Mouse (Mus musculus) liver, embryonic 16.5 days (tissue): ENCODE results near the gene Tdp1. TPM values are rescaled to one million over a fixed set of nuclear protein-coding genes. Genes with fewer than 3 reads are reported as not detected.
"Not testable (repeated sequence)": the region's sequence is repeated elsewhere in the genome, so short reads cannot be mapped to it uniquely, and the experiment has no call there.

Experiments used
- ATAC-seq: fragments of 200-750 bp; cut with Nextera tagmentation; 2 replicates; pipeline ENCODE4 v1.8.0; 2017; ENCODE audit warnings: low read depth, mild to moderate bottlenecking, moderate number of reproducible peaks, moderate library complexity
- H3K27ac ChIP-seq: fragments of 300-500 bp; sonication (generic); 2 replicates; pipeline ENCODE4 v1.5.1; 2014; ENCODE audit warnings: mild to moderate bottlenecking, low read length
- H3K27me3 ChIP-seq: fragments of 300-500 bp; sonication (generic); 2 replicates; pipeline ENCODE4 v1.6.1; 2014; ENCODE audit warnings: low read depth, low read length, mixed read lengths; ENCODE audit not compliant: control insufficient read depth, insufficient read depth
- H3K36me3 ChIP-seq: fragments of 300-500 bp; sonication (generic); 2 replicates; pipeline ENCODE4 v1.6.1; 2014; ENCODE audit warnings: mild to moderate bottlenecking; ENCODE audit not compliant: control insufficient read depth, insufficient read depth
- H3K4me1 ChIP-seq: fragments of 300-500 bp; sonication (generic); 2 replicates; pipeline ENCODE4 v1.6.1; 2014; ENCODE audit warnings: low read depth, low read length, mixed read lengths; ENCODE audit not compliant: control insufficient read depth
- H3K4me2 ChIP-seq: fragments of 300-500 bp; sonication (generic); 2 replicates; pipeline ENCODE4 v1.6.1; 2014; ENCODE audit warnings: low read depth, low read length, mixed read lengths
- H3K4me3 ChIP-seq: fragments of 300-500 bp; sonication (generic); 2 replicates; pipeline ENCODE4 v1.5.1; 2014; ENCODE audit warnings: low read depth, mild to moderate bottlenecking, low read length
- H3K9ac ChIP-seq: fragments of 300-500 bp; sonication (generic); 2 replicates; pipeline ENCODE4 v1.6.1; 2014; ENCODE audit warnings: low read depth, low read length
- H3K9me3 ChIP-seq: fragments of 300-500 bp; sonication (generic); replicated peaks from 2 replicates; pipeline ENCODE4 v1.6.1; 2016; ENCODE audit warnings: low read length; ENCODE audit not compliant: control insufficient read depth
- WGBS: fragments of 180-500 bp; shearing (Covaris S2); extraction: QIAGEN DNeasy Blood & Tissue Kit; methylation state at CpG from one replicate; pipeline ENCODE4 v1.1.7; 2014; ENCODE audit not compliant: insufficient replicate concordance; 5-methylcytosine and 5-hydroxymethylcytosine counted together
- polyA plus RNA-seq: library from polyadenylated mRNA; unstranded; fragments of >200 nt; fragmentation: Nextera tagmentation; extraction: Ambion mirVana; gene quantifications from 2 replicates; pipeline ENCODE4 v1.2.1, GENCODE M21; 2015

The Tdp1 gene
- polyA plus RNA-seq, 1 experiment from 2014 or later: 19.3 TPM

DNA sequence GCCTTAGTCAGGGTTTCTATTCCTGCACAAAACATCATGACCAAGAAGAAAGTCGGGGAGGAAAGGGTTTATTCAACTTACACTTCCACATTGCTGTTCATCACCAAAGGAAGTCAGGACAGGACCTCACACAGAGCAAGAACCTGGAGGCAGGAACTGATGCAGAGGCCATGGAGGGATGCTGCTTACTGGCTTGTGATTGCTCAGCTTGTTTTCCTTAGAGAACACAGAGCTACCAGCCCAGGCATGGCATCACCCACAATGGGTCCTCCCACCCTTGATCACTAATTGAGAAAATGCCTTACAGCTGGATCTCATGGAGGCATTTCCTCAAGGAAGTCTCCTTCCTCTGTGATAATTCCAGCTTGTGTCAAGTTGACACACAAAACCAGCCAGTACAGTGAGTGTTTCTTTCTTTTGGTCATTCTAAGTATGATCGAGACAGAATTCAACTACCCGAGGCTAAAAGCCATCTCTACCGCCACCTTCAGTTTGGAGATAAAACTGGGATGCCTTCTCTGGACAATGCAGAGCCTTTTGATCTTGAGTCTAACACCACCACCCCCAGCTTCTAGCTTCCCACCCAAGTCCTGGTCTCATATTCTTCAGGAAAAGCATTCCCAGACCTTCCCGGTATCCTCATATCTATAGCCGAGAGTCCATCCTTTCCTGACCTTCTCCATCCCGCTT lies 87.0 kb downstream of the Tdp1 start:
- not testable (repeated sequence) for H3K9ac ChIP-seq, H3K27ac ChIP-seq, H3K4me3 ChIP-seq, H3K4me2 ChIP-seq, H3K36me3 ChIP-seq, H3K4me1 ChIP-seq, H3K9me3 ChIP-seq, ATAC-seq
- H3K27me3 ChIP-seq: peaks cover 22% of the 10 kb centered on the region
- 46% methylated on average over 7 of the region's 7 CpGs for WGBS

- no peaks in the 10 kb centered on the region for H3K4me1 ChIP-seq
- WGBS: 44% methylated on average over 7 of the region's 7 CpGs
These were observed 88.5 kb downstream of the Tdp1 start for GRCm38 (mm10) chr12:99972825-99973224.

GRCm38 (mm10) chr12:99973659-99974058 lies 89.3 kb downstream of the Tdp1 start:
- whole genome bisulfite sequencing: 58% methylated on average over 1 of the region's 1 CpGs
- no peak overlapping the region for H3K4me2 ChIP-seq
- ATAC-seq: no peak
- H3K27ac ChIP-seq: no peak overlapping the region
- no peak overlapping the region for H3K9ac ChIP-seq
- H3K27me3 ChIP-seq: 0 out of 2 replicates have a peak, but pooled peaks cover 6% of the 10 kb centered on the region
- H3K4me3 ChIP-seq: no peak overlapping the region
- H3K9me3 ChIP-seq: no peaks in the 10 kb centered on the region
- no peaks in the 10 kb centered on the region for H3K4me1 ChIP-seq
- H3K36me3 ChIP-seq: no peaks in the 10 kb centered on the region

More at GRCm38 (mm10) chr12:99972825-99973224, 88.5 kb downstream of the Tdp1 start:
- Histone ChIP-seq H3K27ac (no peak overlapping the region), H3K27me3 (0 out of 2 replicates have a peak, but pooled peaks cover 8% of the 10 kb centered on the region), H3K9me3 (no peaks in the 10 kb centered on the region), H3K36me3 (no peaks in the 10 kb centered on the region), H3K9ac (no peak overlapping the region), H3K4me2 (no peak overlapping the region), H3K4me3 (no peak overlapping the region)
- ATAC-seq: no peak

GRCm38 (mm10) chr12:99979541-99979940 lies 95.2 kb downstream of the Tdp1 start:
- no peak for ATAC-seq
- Histone ChIP-seq H3K36me3 (no peaks in the 10 kb centered on the region), H3K4me2 (no peak overlapping the region), H3K9me3 (no peaks in the 10 kb centered on the region), H3K27ac (no peak overlapping the region), H3K4me1 (no peaks in the 10 kb centered on the region), H3K9ac (no peak overlapping the region), H3K27me3 (no peaks in the 10 kb centered on the region), H3K4me3 (no peak overlapping the region)
- WGBS: 39% methylated on average over 4 of the region's 4 CpGs

GRCm38 (mm10) chr12:99986797-99987196 lies 102.5 kb downstream of the Tdp1 start:
- no peaks in the 10 kb centered on the region; the same call in 1 of the 2 replicates for H3K9me3 ChIP-seq
- no peaks in the 10 kb centered on the region for H3K27me3 ChIP-seq
- no peaks in the 10 kb centered on the region for H3K4me1 ChIP-seq
- H3K4me2 ChIP-seq: no peak overlapping the region
- 68% methylated on average over 5 of the region's 5 CpGs for WGBS
- H3K27ac ChIP-seq: no peak overlapping the region
- no peak overlapping the region for H3K9ac ChIP-seq
- no peaks in the 10 kb centered on the region for H3K36me3 ChIP-seq
- ATAC-seq: no peak
- H3K4me3 ChIP-seq: no peak overlapping the region

- ATAC-seq: no peak
- no peak overlapping the region for H3K27ac ChIP-seq
- no peaks in the 10 kb centered on the region for H3K27me3 ChIP-seq
- H3K36me3 ChIP-seq: no peaks in the 10 kb centered on the region
- no peak overlapping the region for H3K4me3 ChIP-seq
- no peaks in the 10 kb centered on the region; the same call in 1 of the 2 replicates for H3K9me3 ChIP-seq
- WGBS: 56% methylated on average over 2 of the region's 2 CpGs
- H3K4me1 ChIP-seq: no peaks in the 10 kb centered on the region
- no peak overlapping the region for H3K4me2 ChIP-seq
- no peak overlapping the region for H3K9ac ChIP-seq
These were observed 103.8 kb downstream of the Tdp1 start for GRCm38 (mm10) chr12:99988144-99988543.

DNA sequence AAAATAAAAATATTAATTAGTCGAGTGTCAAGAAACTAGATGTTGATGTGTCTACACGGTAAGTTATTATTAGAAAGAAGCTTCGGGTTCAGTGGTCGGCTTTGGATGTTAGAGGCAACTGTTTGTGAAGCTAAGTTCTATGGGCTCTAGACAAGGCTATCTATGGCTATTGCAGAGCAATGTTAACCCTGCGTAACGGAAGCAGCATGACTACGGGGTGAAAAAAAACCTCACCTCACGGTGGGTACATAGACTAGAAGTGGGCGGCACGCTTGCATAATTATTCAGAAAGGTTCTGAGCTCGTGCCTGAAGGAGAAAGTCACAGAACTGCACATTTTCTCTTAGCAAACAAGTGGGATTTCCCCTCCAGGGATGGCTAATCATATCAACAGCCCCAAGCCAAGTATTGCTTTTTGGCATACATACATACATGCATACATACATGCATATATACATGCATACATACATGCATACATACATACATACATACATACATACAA lies 108.1 kb downstream of the Tdp1 start:
- no peak overlapping the region for H3K27ac ChIP-seq
- no peak overlapping the region for H3K4me3 ChIP-seq
- no peaks in the 10 kb centered on the region for H3K36me3 ChIP-seq
- H3K27me3 ChIP-seq: no peaks in the 10 kb centered on the region
- WGBS: 78% methylated on average over 11 of the region's 11 CpGs
- H3K9me3 ChIP-seq: no peaks in the 10 kb centered on the region; the same call in 1 of the 2 replicates
- no peak overlapping the region for H3K4me2 ChIP-seq
- no peak overlapping the region for H3K9ac ChIP-seq
- no peaks in the 10 kb centered on the region for H3K4me1 ChIP-seq
- ATAC-seq: no peak

GRCm38 (mm10) chr12:99993146-99993890 lies 109.0 kb downstream of the Tdp1 start:
- ATAC-seq: no peak
- WGBS: 68% methylated on average over 10 of the region's 10 CpGs
- no peak overlapping the region for H3K9ac ChIP-seq
- no peaks in the 10 kb centered on the region for H3K36me3 ChIP-seq
- no peaks in the 10 kb centered on the region for H3K4me1 ChIP-seq
- no peak overlapping the region for H3K27ac ChIP-seq
- H3K4me2 ChIP-seq: no peak overlapping the region
- no peaks in the 10 kb centered on the region for H3K27me3 ChIP-seq
- no peak overlapping the region for H3K4me3 ChIP-seq
- no peaks in the 10 kb centered on the region; the same call in 1 of the 2 replicates for H3K9me3 ChIP-seq

GRCm38 (mm10) chr12:99995951-99996350 lies 111.6 kb downstream of the Tdp1 start:
- no peak overlapping the region for H3K27ac ChIP-seq
- 67% methylated on average over 5 of the region's 5 CpGs for WGBS
- H3K4me3 ChIP-seq: no peak overlapping the region
- no peak overlapping the region for H3K9ac ChIP-seq
- no peaks in the 10 kb centered on the region for H3K36me3 ChIP-seq
- H3K9me3 ChIP-seq: no peaks in the 10 kb centered on the region; the same call in 1 of the 2 replicates
- H3K4me1 ChIP-seq: no peaks in the 10 kb centered on the region
- H3K27me3 ChIP-seq: no peaks in the 10 kb centered on the region
- no peak overlapping the region for H3K4me2 ChIP-seq
- no peak for ATAC-seq
